Mouse (Mus musculus) adrenal gland, adult 2 months (tissue): Measurements from ENCODE around the gene Vmn2r25. TPM values are rescaled to one million over a fixed set of nuclear protein-coding genes. Genes with fewer than 3 reads are reported as not detected.
"Not testable (repeated sequence)": the region's sequence is repeated elsewhere in the genome, so short reads cannot be mapped to it uniquely, and the experiment has no call there.

ENCODE experiments used
- DNase-seq: peaks from one replicate; pipeline ENCODE4 v3.0.0; 2021
- long read RNA-seq: library from polyadenylated mRNA; stranded (forward); transcript quantifications from one replicate; pipeline ENCODE4 v2.0.0, GENCODE M21; 2021
- polyA plus RNA-seq: library from polyadenylated mRNA; depleted of rRNA; stranded (reverse); fragments of >200 nt; gene quantifications from 2 replicates; pipeline ENCODE4 v1.2.3, GENCODE M21; 2012; rRNA removed
- total RNA-seq, 2 experiments: library from RNA; stranded (reverse); gene quantifications; 2 replicates each; pipeline ENCODE4 v1.2.3; 2021

Vmn2r25 gene
- total RNA-seq (not detected), polyA plus RNA-seq (not detected in 2 replicates)
- long read RNA-seq: 0 reads

DNA sequence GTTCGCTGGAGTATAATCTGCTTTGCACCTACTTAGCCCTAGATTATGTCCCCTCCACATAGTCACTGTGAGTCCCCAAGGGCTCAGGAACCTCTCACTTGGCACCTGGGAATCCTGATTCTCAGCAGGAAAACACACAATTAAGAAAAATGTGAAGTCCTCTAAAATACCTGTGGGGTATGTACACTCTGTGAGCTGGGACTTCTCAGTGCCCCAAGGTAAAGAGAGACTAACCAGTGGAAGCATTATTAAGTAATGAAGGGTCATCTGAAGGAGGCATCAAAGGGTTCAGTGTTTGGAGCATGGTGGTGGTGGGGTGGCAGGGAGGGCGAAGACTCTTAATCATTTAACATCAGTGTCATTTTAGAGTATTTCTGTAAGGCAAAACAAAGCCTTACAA is at the start of gene Vmn2r25:
Gene Vmn2r25 (minus strand): TSS at position 101 of the 400 bp plus-strand sequence.
- not testable (repeated sequence) for DNase-seq

- DNase-seq: no peak
Observed at GRCm38 (mm10) chr6:123819951-123820350, 33.3 kb downstream of the Vmn2r25 start.

DNA sequence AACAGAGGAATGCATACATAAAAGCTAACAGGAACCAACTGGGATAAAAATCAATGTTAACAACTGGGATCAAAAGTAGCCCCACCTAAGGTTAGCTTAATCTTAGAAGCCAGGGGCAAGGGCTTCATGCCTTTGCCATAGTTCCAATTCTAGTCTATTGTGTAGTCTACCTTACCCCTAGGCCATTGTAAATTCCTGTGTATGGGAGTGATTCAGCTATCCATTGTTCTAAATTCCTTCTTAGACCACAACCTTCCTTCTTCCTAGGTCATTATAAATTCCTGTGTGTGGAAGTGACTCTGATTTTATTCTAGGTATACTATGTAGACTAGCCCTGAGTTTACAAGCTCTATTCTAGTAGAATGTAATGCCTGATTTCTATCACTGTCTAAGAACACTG is 43.0 kb downstream of the Vmn2r25 start:
- DNase-seq: not testable (repeated sequence)

- no peak for DNase-seq
Observed at GRCm38 (mm10) chr6:123793746-123794145, 59.5 kb downstream of the Vmn2r25 start.

GRCm38 (mm10) chr6:123784857-123785256 is 68.4 kb downstream of the Vmn2r25 start:
- no peak for DNase-seq

GRCm38 (mm10) chr6:123778579-123778978 is 74.7 kb downstream of the Vmn2r25 start, which contains the start of gene Vmn2r24:
TSS of gene Vmn2r24 (plus strand) at chr6:123778879.
- no peak for DNase-seq

Other genes with a start within 250 kb of the Vmn2r25 start
- not detected for gene Vmn2r22, start 202.7 kb downstream of the Vmn2r25 start, total RNA-seq
- not detected in 2 replicates for gene Vmn2r22, start 202.7 kb downstream of the Vmn2r25 start, polyA plus RNA-seq
- gene Vmn2r23, start 150.8 kb downstream of the Vmn2r25 start, total RNA-seq: not detected
- not detected in 2 replicates for gene Vmn2r23, start 150.8 kb downstream of the Vmn2r25 start, polyA plus RNA-seq
- gene Vmn2r24, start 74.6 kb downstream of the Vmn2r25 start, total RNA-seq: not detected
- gene Vmn2r24, start 74.6 kb downstream of the Vmn2r25 start, polyA plus RNA-seq: not detected in 2 replicates
- gene Vmn2r26, start 171.1 kb upstream of the Vmn2r25 start, total RNA-seq: under 1 TPM in 1 of 2 experiments, not detected in 1; 0.03 TPM
- not detected in 2 replicates for gene Vmn2r26, start 171.1 kb upstream of the Vmn2r25 start, polyA plus RNA-seq